Mouse (Mus musculus) brain, embryonic 14.5 days (tissue): Measurements from ENCODE around the gene Borcs5.

ENCODE experiments used
- CTCF ChIP-seq: fragments of 200-500 bp; IDR thresholded peaks from 2 replicates; pipeline ENCODE4 v1.5.1; 2012; ENCODE audit warnings: inconsistent platforms, mild to moderate bottlenecking, moderate library complexity, borderline replicate concordance; ENCODE audit not compliant: insufficient read depth, insufficient read length; ENCODE audit errors: extremely low read depth
- POLR2A ChIP-seq: fragments of 200-500 bp; IDR thresholded peaks from 2 replicates; pipeline ENCODE4 v1.6.1; 2012; ENCODE audit warnings: mild to moderate bottlenecking, inconsistent platforms, borderline replicate concordance; ENCODE audit not compliant: poor library complexity, insufficient read depth, insufficient read length, severe bottlenecking; ENCODE audit errors: extremely low read depth

DNA sequence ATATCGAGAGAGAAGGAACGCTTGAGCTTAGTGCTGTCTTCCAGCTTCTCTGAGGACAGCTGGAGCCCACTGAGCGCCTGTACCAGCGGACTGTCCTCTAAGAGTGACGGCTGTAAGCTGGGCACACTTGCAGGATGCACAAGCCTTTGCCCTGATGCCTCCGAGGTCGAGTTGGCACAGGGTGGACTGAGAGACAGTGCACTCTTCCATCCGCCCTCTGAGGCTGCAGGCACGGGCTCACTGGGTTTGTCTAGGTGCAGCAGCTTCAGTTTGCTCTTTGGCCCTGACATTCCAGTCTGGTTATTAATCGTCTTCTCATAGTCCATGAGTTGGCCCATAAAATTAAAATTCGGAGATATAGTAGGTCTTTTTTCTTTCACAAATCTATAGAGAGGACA lies 79.4 kb downstream of the Borcs5 start:
- TF ChIP-seq CTCF (no peak), POLR2A (no peak)
